12 mouse cellular contexts compared by ENCODE assay signal in genomic region chr9:57351277-57351676, GRCm38 (mm10).
DNase-seq lines count a peak whose midpoint lies in the region; ATAC-seq and TF ChIP-seq lines count a peak whose summit lies in the region.
"Had no signal": no experiment of that assay in that cellular context is flagged by ENCODE, and none has a peak within 500 bp of the region (broad histone marks: within the 10 kb centered on the region; RNA-seq: fewer than 3 reads in every experiment).

No protein-coding gene starts in this region.

- no peak overlapping the region for H3K4me3 ChIP-seq in lung, embryonic 14.5 days (ENCODE audit: low read depth, low read length)
- H3K4me3 ChIP-seq: neural tube, embryonic 13.5 days had no signal

- no peak overlapping the region for H3K27ac ChIP-seq in lung, embryonic 14.5 days (ENCODE audit: low read depth)
- H3K27ac ChIP-seq: neural tube, embryonic 13.5 days had no signal

- no peaks in the 10 kb centered on the region for H3K4me1 ChIP-seq in lung, embryonic 14.5 days (ENCODE audit: insufficient read depth)
- H3K4me1 ChIP-seq: neural tube, embryonic 13.5 days had no signal

- H3K9me3 ChIP-seq in lung, embryonic 14.5 days (ENCODE audit: low read depth, low read length), result no peaks in the 10 kb centered on the region
- H3K9me3 ChIP-seq: neural tube, embryonic 13.5 days had no signal

- in situ Hi-C loops in Patski (cut with MboI; ENCODE audit: low pct_unique_long_range_greater_than_20kb), result no loop called here

- peak; percentile 66 for DNase-seq in CD4-positive, CD25-positive, alpha-beta regulatory T cell, adult 2 months (ENCODE audit: low read depth, low spot score)
- peak; percentile 10 for DNase-seq in lung, embryonic 14.5 days
- no peak for DNase-seq in lung, postnatal 4 days
- DNase-seq in Patski (ENCODE audit: low read depth, low spot score), result no peak
- peak; percentile 83 for DNase-seq in naive thymus-derived CD4-positive, alpha-beta T cell, adult 2 months (ENCODE audit: low read depth)
- no peak for DNase-seq in layer of hippocampus, adult 18-20 months (ENCODE audit: low spot score in 2 of 2)
- DNase-seq in heart, postnatal 14 days, result no peak
- DNase-seq: adrenal gland, adult 8-10 months; cerebellum, adult 9-11 months; right cerebral cortex, postnatal 25 days had no signal

- intact Hi-C loops in heart, postnatal 14 days (cut with DNase I), result loop anchor here (5.0 kb wide), 1 partner anchor 94 kb away; no protein-coding TSS in a partner anchor

- CTCF ChIA-PET in Patski (lab: Charles Lee), result no interaction called here

- ATAC-seq in CD4-positive, CD25-positive, alpha-beta regulatory T cell, adult 4 months, result no peak
- no peak for ATAC-seq in lung, embryonic 14.5 days (ENCODE audit: insufficient read depth)
- ATAC-seq in Patski, result no peak

- WGBS in lung, embryonic 14.5 days, result 71% methylated on average over 2 of the region's 2 CpGs

- POLR2A ChIA-PET in Patski (lab: Charles Lee), result no interaction called here

- H3K27me3 ChIP-seq in lung, embryonic 14.5 days (ENCODE audit: insufficient read depth, low read length), result no peaks in the 10 kb centered on the region
- H3K27me3 ChIP-seq in Patski, result no peaks in the 10 kb centered on the region
- H3K27me3 ChIP-seq: neural tube, embryonic 13.5 days had no signal

- H3K9ac ChIP-seq in lung, embryonic 14.5 days, result no peak overlapping the region
- H3K9ac ChIP-seq: neural tube, embryonic 13.5 days had no signal

- peak; percentile 36 for TF ChIP-seq CTCF in lung, embryonic 14.5 days (IDR thresholded peaks at IDR 0.05; ENCODE audit: low read depth)
- TF ChIP-seq CTCF in Patski (IDR thresholded peaks at IDR 0.05), result peak; percentile 22

- no peaks in the 10 kb centered on the region for H3K36me3 ChIP-seq in lung, embryonic 14.5 days (ENCODE audit: insufficient read depth)
- H3K36me3 ChIP-seq: neural tube, embryonic 13.5 days had no signal

- H3K4me2 ChIP-seq in lung, embryonic 14.5 days, result no peak overlapping the region
- H3K4me2 ChIP-seq: neural tube, embryonic 13.5 days had no signal

Comparison
In these comparisons a context has a peak if more than half of its experiments do, and no peak if none do; other contexts are left out.
1. DNase-seq: peak in CD4-positive, CD25-positive, alpha-beta regulatory T cell, adult 2 months (single experiment), lung, embryonic 14.5 days (single experiment) and naive thymus-derived CD4-positive, alpha-beta T cell, adult 2 months (single experiment); none in lung, postnatal 4 days (0 of 2), Patski (single experiment), layer of hippocampus, adult 18-20 months (0 of 2) and heart, postnatal 14 days (0 of 2).